Mouse (Mus musculus): ENCODE results near the gene Olfr235.
"Not testable (repeated sequence)": the region's sequence is repeated elsewhere in the genome, so short reads cannot be mapped to it uniquely, and the experiment has no call there.

Gene Olfr235

GRCm38 (mm10) chr19:12260732-12261131 is at the start of gene Olfr235:
Gene Olfr235, plus strand, starts transcription at chr19:12261032.
- no peak for DNase-seq

GRCm38 (mm10) chr19:12232496-12232895 is 28.3 kb upstream of the Olfr235 start, which contains the start of gene Olfr1432:
Gene Olfr1432, minus strand, starts transcription at chr19:12232596.
- DNase-seq, result not testable (repeated sequence)

DNA sequence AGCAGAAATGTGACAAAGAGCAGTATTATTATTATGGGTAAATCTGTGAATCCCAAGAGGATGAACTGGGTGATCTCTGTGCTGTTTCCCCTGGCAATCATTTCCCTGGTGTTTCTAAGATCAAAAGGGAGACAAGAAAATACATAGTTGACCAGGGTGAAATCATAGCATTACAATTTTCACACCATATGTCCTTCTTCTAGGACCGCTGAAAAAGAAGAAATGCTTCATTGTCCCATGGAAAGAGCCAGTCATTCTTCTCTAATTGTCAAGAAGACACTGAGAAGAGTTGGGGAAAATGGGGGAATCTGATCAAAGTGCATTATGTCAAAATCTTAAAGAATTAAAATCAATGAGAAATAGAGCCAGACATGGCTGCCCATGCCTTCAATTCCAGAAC is 19.3 kb upstream of the Olfr235 start, which contains the start of gene Olfr262:
Gene Olfr262 (minus strand): TSS at position 101 of the 400 bp plus-strand sequence.
- DNase-seq, result no peak

GRCm38 (mm10) chr19:12279554-12279953 is 18.7 kb downstream of the Olfr235 start, which contains the start of gene Olfr1434:
Gene Olfr1434, plus strand, starts transcription at chr19:12279854.
- DNase-seq, result no peak

- DNase-seq, result no peak
These were observed 32.1 kb downstream of the Olfr235 start for GRCm38 (mm10) chr19:12292979-12293378.

GRCm38 (mm10) chr19:12299030-12299429 is 38.2 kb downstream of the Olfr235 start, which contains the start of gene Olfr1436:
Gene Olfr1436, minus strand, starts transcription at chr19:12299130.
- DNase-seq, result not testable (repeated sequence)

Measured in lung, postnatal 36 days (tissue).